Mouse (Mus musculus) erythroblast, adult 5-6 weeks (primary cell): ENCODE measurements around the gene Tigd3. TPM values are rescaled to one million over a fixed set of nuclear protein-coding genes. Genes with fewer than 3 reads are reported as not detected.

Experiments
- total RNA-seq, 2 experiments: library from RNA; stranded (forward) in 1 of 2; stranded (reverse) in 1 of 2; fragments of 150-400 nt in 1 of 2; fragments of 200-764, 138-1000 nt in 1 of 2; gene quantifications; 2 replicates each; pipeline versions ENCODE4 v1.2.3 to v1.2.4; 2015 to 2017; ENCODE audit warnings: low replicate concordance in 2 of 2

The Tigd3 gene
- total RNA-seq, 2 experiments from 2014 or later, result 0.38 to 3.1 TPM

Other genes starting within 250 kb of the Tigd3 start
Only the 30 nearest of the 31 such genes appear.
- 20.5 and 36.9 TPM in 2 replicates for gene Sipa1, start 230.4 kb downstream of the Tigd3 start, total RNA-seq (2015; ENCODE audit: low replicate concordance)
- gene Sipa1, start 230.4 kb downstream of the Tigd3 start, total RNA-seq (2017; ENCODE audit: low replicate concordance), result 27.4 and 90.3 TPM in 2 replicates
- 5.0 and 7.3 TPM in 2 replicates for gene Map3k11, start 205.4 kb downstream of the Tigd3 start, total RNA-seq (2015; ENCODE audit: low replicate concordance)
- 8.4 and 11.2 TPM in 2 replicates for gene Map3k11, start 205.4 kb downstream of the Tigd3 start, total RNA-seq (2017; ENCODE audit: low replicate concordance)
- gene Pcnx3, start 205.2 kb downstream of the Tigd3 start, total RNA-seq (2015; ENCODE audit: low replicate concordance), result 10.7 and 16.3 TPM in 2 replicates
- 14.8 and 20.3 TPM in 2 replicates for gene Pcnx3, start 205.2 kb downstream of the Tigd3 start, total RNA-seq (2017; ENCODE audit: low replicate concordance)
- gene Kcnk7, start 189.8 kb downstream of the Tigd3 start, total RNA-seq (2015; ENCODE audit: low replicate concordance), result not detected in 2 replicates
- not detected in 2 replicates for gene Kcnk7, start 189.8 kb downstream of the Tigd3 start, total RNA-seq (2017; ENCODE audit: low replicate concordance)
- gene Ehbp1l1, start 167.8 kb downstream of the Tigd3 start, total RNA-seq (2015; ENCODE audit: low replicate concordance), result 27.5 and 57.9 TPM in 2 replicates
- 236 and 446 TPM in 2 replicates for gene Ehbp1l1, start 167.8 kb downstream of the Tigd3 start, total RNA-seq (2017; ENCODE audit: low replicate concordance)
- 11.5 and 30.4 TPM in 2 replicates for gene Fam89b, start 164.5 kb downstream of the Tigd3 start, total RNA-seq (2015; ENCODE audit: low replicate concordance)
- gene Fam89b, start 164.5 kb downstream of the Tigd3 start, total RNA-seq (2017; ENCODE audit: low replicate concordance), result 8.5 and 10.5 TPM in 2 replicates
- gene Ltbp3, start 153.2 kb downstream of the Tigd3 start, total RNA-seq (2015; ENCODE audit: low replicate concordance), result 0.63 TPM in 1 of 2 replicates, not detected in the other
- 0.68 TPM in 1 of 2 replicates, not detected in the other for gene Ltbp3, start 153.2 kb downstream of the Tigd3 start, total RNA-seq (2017; ENCODE audit: low replicate concordance)
- gene Scyl1, start 122.7 kb downstream of the Tigd3 start, total RNA-seq (2015; ENCODE audit: low replicate concordance), result 8.2 and 12.9 TPM in 2 replicates
- gene Scyl1, start 122.7 kb downstream of the Tigd3 start, total RNA-seq (2017; ENCODE audit: low replicate concordance), result 9.1 and 11.9 TPM in 2 replicates
- gene Frmd8, start 18.9 kb downstream of the Tigd3 start, total RNA-seq (2015; ENCODE audit: low replicate concordance), result 5.4 and 6.0 TPM in 2 replicates
- gene Frmd8, start 18.9 kb downstream of the Tigd3 start, total RNA-seq (2017; ENCODE audit: low replicate concordance), result 4.2 and 6.8 TPM in 2 replicates
- gene Slc25a45, start 16.3 kb downstream of the Tigd3 start, total RNA-seq (2015; ENCODE audit: low replicate concordance), result 14.0 and 14.6 TPM in 2 replicates
- 10.0 and 11.3 TPM in 2 replicates for gene Slc25a45, start 16.3 kb downstream of the Tigd3 start, total RNA-seq (2017; ENCODE audit: low replicate concordance)
- 19.4 and 34.3 TPM in 2 replicates for gene Dpf2, start 18.9 kb upstream of the Tigd3 start, total RNA-seq (2015; ENCODE audit: low replicate concordance)
- gene Dpf2, start 18.9 kb upstream of the Tigd3 start, total RNA-seq (2017; ENCODE audit: low replicate concordance), result 58.8 and 71.4 TPM in 2 replicates
- gene Cdc42ep2, start 30.7 kb upstream of the Tigd3 start, total RNA-seq (2015; ENCODE audit: low replicate concordance), result 0.38 and 0.42 TPM in 2 replicates
- gene Cdc42ep2, start 30.7 kb upstream of the Tigd3 start, total RNA-seq (2017; ENCODE audit: low replicate concordance), result 0.42 TPM in 1 of 2 replicates, not detected in the other
- 24.5 and 44.0 TPM in 2 replicates for gene Pola2, start 70.1 kb upstream of the Tigd3 start, total RNA-seq (2015; ENCODE audit: low replicate concordance)
- 30.8 and 38.7 TPM in 2 replicates for gene Pola2, start 70.1 kb upstream of the Tigd3 start, total RNA-seq (2017; ENCODE audit: low replicate concordance)
- not detected in 2 replicates for gene Slc22a20, start 92.0 kb upstream of the Tigd3 start, total RNA-seq (2015; ENCODE audit: low replicate concordance)
- not detected in 2 replicates for gene Slc22a20, start 92.0 kb upstream of the Tigd3 start, total RNA-seq (2017; ENCODE audit: low replicate concordance)
- gene Capn1, start 121.7 kb upstream of the Tigd3 start, total RNA-seq (2015; ENCODE audit: low replicate concordance), result 18.1 and 23.8 TPM in 2 replicates
- gene Capn1, start 121.7 kb upstream of the Tigd3 start, total RNA-seq (2017; ENCODE audit: low replicate concordance), result 34.8 and 43.7 TPM in 2 replicates
- 35.5 and 43.0 TPM in 2 replicates for gene Syvn1, start 152.4 kb upstream of the Tigd3 start, total RNA-seq (2015; ENCODE audit: low replicate concordance)
- gene Syvn1, start 152.4 kb upstream of the Tigd3 start, total RNA-seq (2017; ENCODE audit: low replicate concordance), result 9.9 and 16.0 TPM in 2 replicates
- gene Mrpl49, start 163.6 kb upstream of the Tigd3 start, total RNA-seq (2015; ENCODE audit: low replicate concordance), result 10.0 and 15.3 TPM in 2 replicates
- 8.1 and 10.2 TPM in 2 replicates for gene Mrpl49, start 163.6 kb upstream of the Tigd3 start, total RNA-seq (2017; ENCODE audit: low replicate concordance)
- 503 and 517 TPM in 2 replicates for gene Fau, start 163.7 kb upstream of the Tigd3 start, total RNA-seq (2015; ENCODE audit: low replicate concordance)
- 317 and 511 TPM in 2 replicates for gene Fau, start 163.7 kb upstream of the Tigd3 start, total RNA-seq (2017; ENCODE audit: low replicate concordance)
- 1.3 and 2.7 TPM in 2 replicates for gene Znhit2, start 167.0 kb upstream of the Tigd3 start, total RNA-seq (2015; ENCODE audit: low replicate concordance)
- gene Znhit2, start 167.0 kb upstream of the Tigd3 start, total RNA-seq (2017; ENCODE audit: low replicate concordance), result 2.5 and 6.3 TPM in 2 replicates
- gene Tm7sf2, start 174.2 kb upstream of the Tigd3 start, total RNA-seq (2015; ENCODE audit: low replicate concordance), result 1.2 and 2.3 TPM in 2 replicates
- 0.98 and 4.2 TPM in 2 replicates for gene Tm7sf2, start 174.2 kb upstream of the Tigd3 start, total RNA-seq (2017; ENCODE audit: low replicate concordance)
- 16.3 and 21.3 TPM in 2 replicates for gene Vps51, start 183.1 kb upstream of the Tigd3 start, total RNA-seq (2015; ENCODE audit: low replicate concordance)
- 12.3 and 13.4 TPM in 2 replicates for gene Vps51, start 183.1 kb upstream of the Tigd3 start, total RNA-seq (2017; ENCODE audit: low replicate concordance)
- not detected in 2 replicates for gene Tmem262, start 185.9 kb upstream of the Tigd3 start, total RNA-seq (2015; ENCODE audit: low replicate concordance)
- gene Tmem262, start 185.9 kb upstream of the Tigd3 start, total RNA-seq (2017; ENCODE audit: low replicate concordance), result not detected in 2 replicates
- gene Gm28374, start 188.1 kb upstream of the Tigd3 start, total RNA-seq (2015; ENCODE audit: low replicate concordance), result not detected in 2 replicates
- gene Gm28374, start 188.1 kb upstream of the Tigd3 start, total RNA-seq (2017; ENCODE audit: low replicate concordance), result not detected in 2 replicates
- 0.77 and 3.8 TPM in 2 replicates for gene Zfpl1, start 190.8 kb upstream of the Tigd3 start, total RNA-seq (2015; ENCODE audit: low replicate concordance)
- gene Zfpl1, start 190.8 kb upstream of the Tigd3 start, total RNA-seq (2017; ENCODE audit: low replicate concordance), result 5.0 and 7.8 TPM in 2 replicates
- gene Cdca5, start 190.8 kb upstream of the Tigd3 start, total RNA-seq (2015; ENCODE audit: low replicate concordance), result 10.2 and 21.3 TPM in 2 replicates
- gene Cdca5, start 190.8 kb upstream of the Tigd3 start, total RNA-seq (2017; ENCODE audit: low replicate concordance), result 8.1 and 11.6 TPM in 2 replicates
- not detected in 2 replicates for gene AC131692.1, start 200.3 kb upstream of the Tigd3 start, total RNA-seq (2015; ENCODE audit: low replicate concordance)
- 2.6 and 3.2 TPM in 2 replicates for gene AC131692.1, start 200.3 kb upstream of the Tigd3 start, total RNA-seq (2017; ENCODE audit: low replicate concordance)
- 0.58 and 1.0 TPM in 2 replicates for gene Naaladl1, start 211.6 kb upstream of the Tigd3 start, total RNA-seq (2015; ENCODE audit: low replicate concordance)
- 0.26 TPM in 1 of 2 replicates, not detected in the other for gene Naaladl1, start 211.6 kb upstream of the Tigd3 start, total RNA-seq (2017; ENCODE audit: low replicate concordance)
- gene Sac3d1, start 224.5 kb upstream of the Tigd3 start, total RNA-seq (2015; ENCODE audit: low replicate concordance), result 6.3 and 10.2 TPM in 2 replicates
- gene Sac3d1, start 224.5 kb upstream of the Tigd3 start, total RNA-seq (2017; ENCODE audit: low replicate concordance), result 3.7 and 6.1 TPM in 2 replicates
- 115 and 175 TPM in 2 replicates for gene Snx15, start 234.2 kb upstream of the Tigd3 start, total RNA-seq (2015; ENCODE audit: low replicate concordance)
- gene Snx15, start 234.2 kb upstream of the Tigd3 start, total RNA-seq (2017; ENCODE audit: low replicate concordance), result 111 and 128 TPM in 2 replicates
- not detected in 2 replicates for gene Batf2, start 246.8 kb upstream of the Tigd3 start, total RNA-seq (2015; ENCODE audit: low replicate concordance)
- gene Batf2, start 246.8 kb upstream of the Tigd3 start, total RNA-seq (2017; ENCODE audit: low replicate concordance), result 2.4 TPM in 1 of 2 replicates, not detected in the other